Mouse (Mus musculus): Measurements from ENCODE around the gene Myo1g. TPM values are rescaled to one million over a fixed set of nuclear protein-coding genes. Genes with fewer than 3 reads are reported as not detected.

The Myo1g gene
- polyA plus RNA-seq, 1 experiment from 2014 or later: 0.27 TPM

- ATAC-seq: no peak
Observed at GRCm38 (mm10) chr11:6549770-6550169, 29.0 kb upstream of the Myo1g start.

DNA sequence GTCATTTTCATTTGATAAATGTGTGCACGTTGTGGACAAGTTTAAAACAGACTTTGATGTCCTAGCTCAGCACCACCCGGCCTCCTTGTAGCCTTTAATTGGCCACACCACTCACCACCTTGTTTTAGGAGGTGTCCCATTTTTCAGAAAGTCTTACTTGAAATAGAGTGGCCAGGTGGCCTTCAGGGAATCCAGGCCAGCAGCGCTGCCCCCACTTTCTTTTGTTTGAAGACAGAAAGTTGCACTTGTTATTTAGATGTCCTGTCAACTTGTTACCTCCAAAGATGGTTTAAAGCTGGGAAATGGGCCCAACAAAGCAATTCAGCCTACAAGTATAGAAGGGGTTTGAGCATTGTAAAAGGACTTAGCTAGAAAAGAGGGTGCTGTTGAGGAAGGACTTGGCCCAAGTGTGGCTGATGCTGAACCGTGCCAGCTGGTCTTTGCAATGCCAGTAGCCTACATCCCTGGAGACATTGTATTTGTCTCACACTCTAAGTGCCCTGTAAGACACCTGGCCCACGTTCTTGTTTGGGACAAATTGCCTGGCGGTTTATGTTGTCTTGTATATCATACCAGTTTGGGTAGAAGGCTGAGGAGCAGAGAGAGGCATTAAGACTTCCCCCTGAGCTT lies 27.0 kb upstream of the Myo1g start:
- H3K4me3 ChIP-seq (replicated peaks): peak overlapping the region; percentile 95
- ATAC-seq: no peak
- peak overlapping the region; percentile 93; the same call in 1 of the 2 replicates for H3K27ac ChIP-seq
- peaks cover 4% of the 10 kb centered on the region; the same call in 1 of the 2 replicates for H3K36me3 ChIP-seq
- H3K9me3 ChIP-seq: no peaks in the 10 kb centered on the region
- H3K27me3 ChIP-seq: 0 out of 2 replicates have a peak, but pooled peaks cover 3% of the 10 kb centered on the region
- H3K4me1 ChIP-seq (replicated peaks): peaks cover 21% of the 10 kb centered on the region
- H3K9ac ChIP-seq (replicated peaks): peak overlapping the region; percentile 90
- 41% methylated on average over 6 of the region's 6 CpGs for WGBS
- H3K4me2 ChIP-seq (replicated peaks): peak overlapping the region; percentile 70

More at GRCm38 (mm10) chr11:6549770-6550169, 29.0 kb upstream of the Myo1g start:
- WGBS: 98% methylated on average over 2 of the region's 2 CpGs
- Histone ChIP-seq H3K27ac (no peak overlapping the region), H3K27me3 (no peaks in the 10 kb centered on the region), H3K36me3 (peaks cover 4% of the 10 kb centered on the region; the same call in 1 of the 2 replicates), H3K4me3 (replicated peaks) (no peak overlapping the region), H3K9me3 (no peaks in the 10 kb centered on the region), H3K4me1 (replicated peaks) (peaks cover 28% of the 10 kb centered on the region), H3K9ac (replicated peaks) (no peak overlapping the region), H3K4me2 (replicated peaks) (no peak overlapping the region)

GRCm38 (mm10) chr11:6547037-6547680 lies 26.4 kb upstream of the Myo1g start:
- H3K36me3 ChIP-seq: peaks cover 4% of the 10 kb centered on the region; the same call in 1 of the 2 replicates
- peaks cover 21% of the 10 kb centered on the region for H3K4me1 ChIP-seq (replicated peaks)
- peak; percentile 65 for ATAC-seq
- H3K27me3 ChIP-seq: 0 out of 2 replicates have a peak, but pooled peaks cover 3% of the 10 kb centered on the region
- no peaks in the 10 kb centered on the region for H3K9me3 ChIP-seq
- H3K27ac ChIP-seq: peak overlapping the region; percentile 93
- H3K4me3 ChIP-seq (replicated peaks): peak overlapping the region; percentile 95
- peak overlapping the region; percentile 90 for H3K9ac ChIP-seq (replicated peaks)
- under 1% methylated on average over 20 of the region's 41 CpGs for WGBS
- H3K4me2 ChIP-seq (replicated peaks): peak overlapping the region; percentile 70

GRCm38 (mm10) chr11:6546205-6547013 lies 25.6 kb upstream of the Myo1g start, which contains the start of gene Ccm2:
Ccm2 (plus strand) TSS chr11:6546887.
- Histone ChIP-seq H3K36me3 (peaks cover 1% of the 10 kb centered on the region; the same call in 1 of the 2 replicates), H3K4me1 (replicated peaks) (peaks cover 21% of the 10 kb centered on the region), H3K9me3 (no peaks in the 10 kb centered on the region), H3K27ac (peak within 1 kb of the TSS; percentile 93), H3K27me3 (0 out of 2 replicates have a peak, but pooled peaks cover 3% of the 10 kb centered on the region), H3K4me2 (replicated peaks) (peak within 1 kb of the TSS; percentile 70), H3K9ac (replicated peaks) (peak within 1 kb of the TSS; percentile 90), H3K4me3 (replicated peaks) (peak within 1 kb of the TSS; percentile 95)
- ATAC-seq: peak; percentile 97
- 0% methylated on average over 33 of the region's 57 CpGs for WGBS

- 21% methylated on average over 3 of the region's 3 CpGs for WGBS
- Histone ChIP-seq H3K27me3 (0 out of 2 replicates have a peak, but pooled peaks cover 3% of the 10 kb centered on the region), H3K9ac (replicated peaks) (peak overlapping the region; percentile 90), H3K36me3 (no peaks in the 10 kb centered on the region), H3K9me3 (no peaks in the 10 kb centered on the region), H3K27ac (peak overlapping the region; percentile 93), H3K4me1 (replicated peaks) (peaks cover 21% of the 10 kb centered on the region), H3K4me2 (replicated peaks) (peak overlapping the region; percentile 70), H3K4me3 (replicated peaks) (peak overlapping the region; percentile 95)
- peak; percentile 6 for ATAC-seq
Observed at GRCm38 (mm10) chr11:6545857-6546192, 25.1 kb upstream of the Myo1g start.

DNA sequence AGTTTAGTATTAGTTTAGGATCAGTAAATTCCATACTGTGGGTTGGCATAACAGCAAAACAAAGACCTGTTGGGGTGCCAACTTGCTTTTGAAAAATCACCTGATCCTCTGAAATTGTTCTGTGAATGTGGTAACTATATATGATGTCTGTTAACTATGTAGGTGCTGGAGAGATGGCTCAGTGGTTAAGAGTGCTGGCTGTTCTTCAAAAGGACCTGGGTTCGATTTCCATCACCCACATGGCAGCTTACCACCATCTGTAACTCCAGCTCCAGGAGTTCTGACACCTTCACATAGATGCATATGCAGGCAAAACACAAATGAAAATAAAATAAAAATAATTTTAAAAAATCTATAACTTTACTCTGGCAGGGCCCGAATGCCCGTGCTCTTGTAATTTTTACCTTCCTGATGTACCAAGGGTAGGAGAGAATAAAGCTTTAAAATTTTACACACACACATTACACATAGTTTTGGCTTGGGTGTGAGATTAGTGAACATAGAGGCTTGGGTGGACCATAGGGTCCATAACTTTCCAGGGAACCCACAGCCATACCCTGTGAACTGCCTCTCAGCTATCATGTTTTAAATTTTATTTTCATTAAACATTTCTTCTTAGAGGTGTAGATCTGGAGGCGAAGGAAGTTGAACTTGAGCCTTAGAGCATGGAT lies 24.6 kb upstream of the Myo1g start:
- H3K4me3 ChIP-seq (replicated peaks): peak overlapping the region; percentile 95; the same call in 1 of the 2 replicates
- no peaks in the 10 kb centered on the region for H3K9me3 ChIP-seq
- ATAC-seq: no peak
- no peak overlapping the region for H3K9ac ChIP-seq (replicated peaks)
- 0 out of 2 replicates have a peak overlapping the region, but pooled peaks have one; percentile 70 for H3K4me2 ChIP-seq (replicated peaks)
- H3K27me3 ChIP-seq: 0 out of 2 replicates have a peak, but pooled peaks cover 3% of the 10 kb centered on the region
- H3K36me3 ChIP-seq: no peaks in the 10 kb centered on the region
- peak overlapping the region; percentile 93; the same call in 1 of the 2 replicates for H3K27ac ChIP-seq
- H3K4me1 ChIP-seq (replicated peaks): peaks cover 21% of the 10 kb centered on the region
- 95% methylated on average over 4 of the region's 4 CpGs for WGBS

- Histone ChIP-seq H3K27ac (no peak overlapping the region), H3K27me3 (0 out of 2 replicates have a peak, but pooled peaks cover 3% of the 10 kb centered on the region), H3K4me2 (replicated peaks) (no peak overlapping the region), H3K36me3 (no peaks in the 10 kb centered on the region), H3K4me3 (replicated peaks) (no peak overlapping the region), H3K9me3 (no peaks in the 10 kb centered on the region), H3K9ac (replicated peaks) (no peak overlapping the region), H3K4me1 (replicated peaks) (peaks cover 21% of the 10 kb centered on the region)
- ATAC-seq: no peak
- WGBS: 84% methylated on average over 3 of the region's 3 CpGs
Observed at GRCm38 (mm10) chr11:6544683-6545082, 23.9 kb upstream of the Myo1g start.

- ATAC-seq: no peak
- no peak overlapping the region for H3K4me2 ChIP-seq (replicated peaks)
Observed at GRCm38 (mm10) chr11:6530746-6531145, 10.0 kb upstream of the Myo1g start.

DNA sequence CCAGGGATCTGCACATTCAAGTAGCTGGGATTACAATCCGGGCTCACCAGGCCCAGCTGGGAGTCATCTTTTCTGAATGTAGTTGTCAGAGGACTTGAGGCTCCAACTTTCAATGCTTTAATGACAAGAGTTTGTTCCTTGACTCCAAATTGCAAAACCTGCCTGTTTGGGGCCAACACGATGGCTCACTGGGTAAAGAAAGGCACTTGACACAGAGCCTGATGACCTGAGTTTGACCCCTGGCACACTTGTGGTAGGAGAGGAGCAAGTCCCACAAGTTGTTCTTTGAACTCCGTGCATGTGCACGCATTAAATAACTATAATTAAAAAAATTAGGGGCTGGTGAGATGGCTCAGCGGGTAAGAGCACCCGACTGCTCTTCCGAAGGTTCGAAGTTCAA lies 9.2 kb upstream of the Myo1g start:
- H3K4me1 ChIP-seq (replicated peaks): peaks cover 18% of the 10 kb centered on the region
- 94% methylated on average over 8 of the region's 8 CpGs for WGBS
- H3K9me3 ChIP-seq: no peaks in the 10 kb centered on the region
- H3K27ac ChIP-seq: no peak overlapping the region
- ATAC-seq: no peak
- H3K36me3 ChIP-seq: peaks cover 17% of the 10 kb centered on the region
- no peak overlapping the region for H3K4me2 ChIP-seq (replicated peaks)
- no peaks in the 10 kb centered on the region for H3K27me3 ChIP-seq
- no peak overlapping the region for H3K4me3 ChIP-seq (replicated peaks)
- H3K9ac ChIP-seq (replicated peaks): no peak overlapping the region

More at GRCm38 (mm10) chr11:6530746-6531145, 10.0 kb upstream of the Myo1g start:
- H3K4me1 ChIP-seq (replicated peaks): peaks cover 18% of the 10 kb centered on the region
- H3K4me3 ChIP-seq (replicated peaks): no peak overlapping the region
- no peak overlapping the region for H3K9ac ChIP-seq (replicated peaks)
- no peak overlapping the region for H3K27ac ChIP-seq
- H3K9me3 ChIP-seq: no peaks in the 10 kb centered on the region
- H3K27me3 ChIP-seq: no peaks in the 10 kb centered on the region
- WGBS: 96% methylated on average over 3 of the region's 3 CpGs
- peaks cover 10% of the 10 kb centered on the region for H3K36me3 ChIP-seq

GRCm38 (mm10) chr11:6528186-6529006 lies 7.6 kb upstream of the Myo1g start:
- under 1% methylated on average over 51 of the region's 51 CpGs for WGBS
- ATAC-seq: peak; percentile 96
- peak overlapping the region; percentile 76 for H3K27ac ChIP-seq

More at GRCm38 (mm10) chr11:6528186-6529006, 7.6 kb upstream of the Myo1g start:
- H3K9ac ChIP-seq (replicated peaks): peak overlapping the region; percentile 84
- peak overlapping the region; percentile 89 for H3K4me2 ChIP-seq (replicated peaks)
- no peaks in the 10 kb centered on the region for H3K27me3 ChIP-seq
- H3K4me1 ChIP-seq (replicated peaks): peaks cover 18% of the 10 kb centered on the region
- peak overlapping the region; percentile 63 for H3K4me3 ChIP-seq (replicated peaks)
- H3K36me3 ChIP-seq: peaks cover 28% of the 10 kb centered on the region
- H3K9me3 ChIP-seq: no peaks in the 10 kb centered on the region

All from midbrain, embryonic 13.5 days (tissue).